Mouse (Mus musculus) megakaryocyte-erythroid progenitor cell, adult 5-6 weeks (primary cell): ENCODE results near the gene Gprc5b. TPM values are rescaled to one million over a fixed set of nuclear protein-coding genes. Genes with fewer than 3 reads are reported as not detected.

Experiments used
- ATAC-seq: replicated peaks from 2 replicates; pipeline ENCODE4 v1.8.0; 2016; ENCODE audit warnings: mild to moderate bottlenecking, inconsistent platforms; ENCODE audit not compliant: severe bottlenecking, poor library complexity, low FRiP score, low TSS enrichment
- total RNA-seq, 2 experiments: library from RNA; stranded (forward) in 1 of 2; stranded (reverse) in 1 of 2; fragments of 200-1000, 215-1000 nt in 1 of 2; fragments of >200 nt in 1 of 2; fragmentation: Nextera tagmentation in 1 of 2; gene quantifications; 2 replicates each; pipeline ENCODE4 v1.2.3; 2014 to 2017

Gprc5b gene
- total RNA-seq, 2 experiments from 2014 or later = 0.23 to 1.2 TPM

- no peak for ATAC-seq
These were observed 68.3 kb downstream of the Gprc5b start for GRCm38 (mm10) chr7:118926516-118927260.

GRCm38 (mm10) chr7:118925547-118925946 lies 69.5 kb downstream of the Gprc5b start:
- ATAC-seq = no peak

- ATAC-seq = no peak
These were observed 72.4 kb downstream of the Gprc5b start for GRCm38 (mm10) chr7:118922441-118923202.

Other genes with a start within 250 kb of the Gprc5b start
- gene Iqck, start 139.5 kb downstream of the Gprc5b start, total RNA-seq (2014; fragmentation: Nextera tagmentation) = 0.81 and 1.2 TPM in 2 replicates
- 0.33 TPM in 1 of 2 replicates, not detected in the other for gene Iqck, start 139.5 kb downstream of the Gprc5b start, total RNA-seq (2017)
- gene Knop1, start 139.0 kb downstream of the Gprc5b start, total RNA-seq (2014; fragmentation: Nextera tagmentation) = 37.7 and 50.6 TPM in 2 replicates
- gene Knop1, start 139.0 kb downstream of the Gprc5b start, total RNA-seq (2017) = 58.4 and 68.6 TPM in 2 replicates
- not detected in 2 replicates for gene Gpr139, start 189.4 kb upstream of the Gprc5b start, total RNA-seq (2014; fragmentation: Nextera tagmentation)
- not detected in 2 replicates for gene Gpr139, start 189.4 kb upstream of the Gprc5b start, total RNA-seq (2017)